Mouse (Mus musculus) hindbrain, embryonic 11.5 days (tissue): ENCODE measurements at regions not wholly inside any gene's neighbourhood (a gene's known extent, or its start where the extent isn't known, plus 50 kb on each side); places are given as distances from the start of the nearest gene placed in this dataset.

Source experiments
- ATAC-seq: fragments of 200-750 bp; cut with Nextera tagmentation; 2 replicates; pipeline ENCODE4 v1.8.0; 2017; ENCODE audit warnings: mild to moderate bottlenecking, moderate TSS enrichment, moderate library complexity; ENCODE audit not compliant: low FRiP score
- DNase-seq: peaks from one replicate; pipeline ENCODE4 v3.0.0-alpha.2; 2015; ENCODE audit warnings: low spot score
- H3K27ac ChIP-seq: fragments of 300-500 bp; sonication (generic); 2 replicates; pipeline ENCODE4 v1.5.1; 2014; ENCODE audit warnings: mild to moderate bottlenecking, low read depth, low read length
- H3K27me3 ChIP-seq: fragments of 300-500 bp; sonication (generic); 2 replicates; pipeline ENCODE4 v1.6.1; 2014; ENCODE audit warnings: mild to moderate bottlenecking, low read length, moderate library complexity, mixed read lengths; ENCODE audit not compliant: control insufficient read depth, insufficient read depth
- H3K36me3 ChIP-seq: fragments of 300-500 bp; sonication (generic); 2 replicates; pipeline ENCODE4 v1.6.1; 2014; ENCODE audit warnings: mild to moderate bottlenecking, low read length, moderate library complexity, mixed read lengths; ENCODE audit not compliant: control insufficient read depth, insufficient read depth
- H3K4me1 ChIP-seq: fragments of 300-500 bp; sonication (generic); replicated peaks from 2 replicates; pipeline ENCODE4 v1.6.1; 2014; ENCODE audit warnings: low read length, mixed read lengths; ENCODE audit not compliant: control insufficient read depth, insufficient read depth
- H3K4me2 ChIP-seq: fragments of 300-500 bp; sonication (generic); replicated peaks from 2 replicates; pipeline ENCODE4 v1.6.1; 2014; ENCODE audit warnings: mild to moderate bottlenecking, low read depth, low read length
- H3K4me3 ChIP-seq: fragments of 300-500 bp; sonication (generic); 2 replicates; pipeline ENCODE4 v1.5.1; 2014; ENCODE audit warnings: low read depth, low read length
- H3K9ac ChIP-seq: fragments of 300-500 bp; sonication (generic); 2 replicates; pipeline ENCODE4 v1.6.1; 2014; ENCODE audit warnings: low read depth, low read length
- H3K9me3 ChIP-seq: fragments of 300-500 bp; sonication (generic); 2 replicates; pipeline ENCODE4 v1.6.1; 2016; ENCODE audit warnings: low read length; ENCODE audit not compliant: control insufficient read depth
- WGBS: fragments of 180-500 bp; shearing (Covaris S2); extraction: QIAGEN DNeasy Blood & Tissue Kit; methylation state at CpG from one replicate; pipeline ENCODE4 v1.1.7; 2014; 5-methylcytosine and 5-hydroxymethylcytosine counted together

DNA sequence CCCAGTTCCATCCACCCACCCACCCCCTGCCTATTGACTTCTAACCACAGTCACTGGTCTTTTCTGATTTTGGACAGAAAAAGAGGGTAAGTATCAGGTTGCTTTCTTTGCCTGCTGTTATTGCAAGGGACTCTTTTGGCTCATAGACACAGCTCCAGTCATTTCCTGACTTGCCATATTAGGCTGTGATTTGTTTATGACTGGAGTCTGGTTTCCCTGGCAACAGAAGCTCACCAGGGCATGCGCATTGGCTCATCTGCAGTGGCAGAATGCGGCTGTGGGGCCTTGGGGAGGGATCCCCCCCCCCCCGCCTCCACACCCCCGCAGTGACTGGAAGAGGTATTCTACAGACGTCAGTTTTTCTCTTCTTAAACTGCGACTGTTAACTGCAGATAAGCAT lies 65.9 kb downstream of the Cdr1 start:
- peak; percentile 49; the same call in 1 of the 2 replicates for ATAC-seq
- no peaks in the 10 kb centered on the region for H3K4me1 ChIP-seq
- H3K4me2 ChIP-seq = no peak overlapping the region
- no peak overlapping the region for H3K9ac ChIP-seq
- H3K27me3 ChIP-seq = no peaks in the 10 kb centered on the region
- H3K27ac ChIP-seq = no peak overlapping the region
- H3K9me3 ChIP-seq = no peaks in the 10 kb centered on the region
- 13% methylated on average over 6 of the region's 6 CpGs for WGBS
- H3K4me3 ChIP-seq = no peak overlapping the region
- no peaks in the 10 kb centered on the region for H3K36me3 ChIP-seq
- peak; percentile 34 for DNase-seq

DNA sequence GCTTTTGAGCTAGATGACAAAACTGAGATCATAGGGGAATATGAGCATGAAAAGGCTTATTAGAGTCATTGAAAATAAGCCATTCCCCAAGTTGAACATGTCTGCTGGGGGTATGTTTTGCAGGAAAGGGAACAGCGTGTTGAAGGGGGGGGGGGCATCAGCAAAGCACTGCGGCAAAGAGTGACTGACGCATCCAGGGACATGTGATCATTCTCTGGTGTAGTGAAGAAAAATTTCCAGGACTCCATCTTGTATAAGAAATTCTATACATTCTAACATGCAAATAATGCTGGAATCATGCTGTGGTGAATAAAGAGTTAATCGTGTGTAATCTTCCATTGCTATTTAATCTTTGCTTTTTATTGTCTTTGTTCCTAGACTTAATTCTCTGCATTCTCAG lies 68.0 kb downstream of the Cdr1 start:
- Histone ChIP-seq H3K4me2 (no peak overlapping the region), H3K36me3 (no peaks in the 10 kb centered on the region), H3K9ac (no peak overlapping the region), H3K9me3 (no peaks in the 10 kb centered on the region), H3K27ac (no peak overlapping the region), H3K4me1 (no peaks in the 10 kb centered on the region), H3K27me3 (no peaks in the 10 kb centered on the region), H3K4me3 (no peak overlapping the region)
- DNase-seq (no peak), ATAC-seq (no peak)
- WGBS = 73% methylated on average over 4 of the region's 4 CpGs

DNA sequence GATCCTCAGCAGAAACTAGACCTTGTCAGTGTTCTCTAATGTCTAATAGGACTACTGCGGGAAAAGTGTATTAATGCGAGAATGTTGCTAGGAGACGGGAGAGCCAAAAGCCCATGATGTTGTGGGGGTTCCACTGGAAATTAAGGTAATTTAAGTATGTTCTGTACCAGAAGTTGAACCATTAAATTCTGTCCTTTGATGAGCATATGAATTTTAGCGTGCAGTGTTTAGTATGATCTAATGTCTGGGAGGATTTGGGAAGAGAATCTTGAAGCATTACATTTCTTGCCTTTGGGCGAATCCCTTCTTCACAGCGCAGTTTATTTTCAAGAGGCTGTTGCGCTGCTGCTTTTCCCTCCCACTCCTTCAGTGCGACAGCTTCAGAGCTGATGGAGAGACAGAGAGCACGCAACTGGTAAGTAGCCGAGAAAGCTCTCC lies 69.3 kb downstream of the Cdr1 start:
- Histone ChIP-seq H3K9me3 (no peaks in the 10 kb centered on the region), H3K9ac (no peak overlapping the region), H3K4me1 (no peaks in the 10 kb centered on the region), H3K4me3 (peak overlapping the region; percentile 13; the same call in 1 of the 2 replicates), H3K4me2 (peak overlapping the region; percentile 14; the same call in 1 of the 2 replicates), H3K36me3 (no peaks in the 10 kb centered on the region), H3K27ac (no peak overlapping the region), H3K27me3 (no peaks in the 10 kb centered on the region)
- ATAC-seq = peak; percentile 82
- 24% methylated on average over 10 of the region's 10 CpGs for WGBS
- peak; percentile 45 for DNase-seq
